Mouse (Mus musculus): ENCODE measurements around the gene Ostc. TPM values are rescaled to one million over a fixed set of nuclear protein-coding genes. Genes with fewer than 3 reads are reported as not detected.

Ostc gene
- polyA plus RNA-seq, 1 experiment from 2014 or later, result 333 TPM

- Histone ChIP-seq H3K27ac (ENCODE audit: low read depth, low read length) (no peak overlapping the region), H3K4me2 (ENCODE audit: low read depth) (no peak overlapping the region), H3K27me3 (ENCODE audit: control insufficient read depth, insufficient read depth, low read length) (no peaks in the 10 kb centered on the region), H3K4me3 (ENCODE audit: low read depth, low read length) (no peak overlapping the region), H3K4me1 (ENCODE audit: control insufficient read depth, insufficient read depth, low read length) (no peaks in the 10 kb centered on the region), H3K9me3 (ENCODE audit: control insufficient read depth, low read length) (no peaks in the 10 kb centered on the region), H3K9ac (ENCODE audit: low read length) (no peak overlapping the region), H3K36me3 (ENCODE audit: control insufficient read depth, insufficient read depth, low read length) (no peaks in the 10 kb centered on the region)
- ATAC-seq (ENCODE audit: insufficient read depth, low FRiP score, low TSS enrichment) (no peak), DNase-seq (ENCODE audit: low spot score) (no peak)
- WGBS, result 93% methylated on average over 2 of the region's 2 CpGs
Observed at GRCm38 (mm10) chr3:130681226-130681625, 28.0 kb downstream of the Ostc start.

DNA sequence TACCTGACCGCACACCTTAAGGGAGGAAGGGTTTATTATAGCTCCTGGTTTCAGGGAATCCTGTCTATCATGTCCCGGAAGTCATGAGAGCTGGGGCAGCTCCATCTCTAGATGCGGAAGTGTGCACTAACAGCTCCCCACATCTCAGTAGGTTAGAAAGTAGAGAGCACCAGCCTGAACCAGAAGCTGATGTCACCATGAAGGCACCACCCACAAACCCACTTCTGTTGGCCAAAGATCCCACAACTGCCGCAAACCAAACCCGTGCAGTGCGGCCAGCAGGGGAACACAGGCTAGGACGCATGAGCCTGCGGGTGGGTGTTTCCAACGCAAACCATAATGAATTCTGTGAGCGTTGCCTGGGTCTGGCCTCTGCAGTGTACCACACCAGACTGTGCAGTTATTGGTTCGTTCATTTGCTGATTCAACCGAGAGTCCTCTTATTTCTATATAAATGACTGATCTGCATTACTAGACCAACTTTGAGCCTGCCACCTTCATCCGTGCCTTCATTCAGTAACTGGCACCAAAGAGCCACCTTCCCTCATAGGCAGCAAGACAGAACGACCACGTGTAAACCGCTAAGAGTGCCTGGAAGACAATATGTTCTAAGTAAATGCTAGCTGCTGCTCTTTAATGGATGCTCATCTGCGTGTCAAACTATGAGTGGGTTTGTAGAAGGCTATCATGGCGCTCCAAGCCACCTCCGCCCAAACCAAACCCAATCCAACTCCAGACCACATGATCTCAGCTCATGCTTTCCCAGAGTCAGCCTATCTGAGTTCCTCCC lies 31.4 kb downstream of the Ostc start:
- no peak for ATAC-seq (ENCODE audit: insufficient read depth, low FRiP score, low TSS enrichment)
- Histone ChIP-seq H3K4me3 (ENCODE audit: low read depth, low read length) (no peak overlapping the region), H3K27me3 (ENCODE audit: control insufficient read depth, insufficient read depth, low read length) (no peaks in the 10 kb centered on the region), H3K9ac (ENCODE audit: low read length) (no peak overlapping the region), H3K9me3 (ENCODE audit: control insufficient read depth, low read length) (no peaks in the 10 kb centered on the region), H3K36me3 (ENCODE audit: control insufficient read depth, insufficient read depth, low read length) (no peaks in the 10 kb centered on the region), H3K27ac (ENCODE audit: low read depth, low read length) (no peak overlapping the region), H3K4me2 (ENCODE audit: low read depth) (no peak overlapping the region), H3K4me1 (ENCODE audit: control insufficient read depth, insufficient read depth, low read length) (no peaks in the 10 kb centered on the region)
- WGBS, result 95% methylated on average over 19 of the region's 19 CpGs
- no peak for DNase-seq (ENCODE audit: low spot score)

GRCm38 (mm10) chr3:130671291-130671690 lies 38.0 kb downstream of the Ostc start:
- no peak overlapping the region for H3K4me3 ChIP-seq (ENCODE audit: low read depth, low read length)
- no peak for DNase-seq (ENCODE audit: low spot score)
- no peaks in the 10 kb centered on the region for H3K9me3 ChIP-seq (ENCODE audit: control insufficient read depth, low read length)
- H3K36me3 ChIP-seq (ENCODE audit: control insufficient read depth, insufficient read depth, low read length), result no peaks in the 10 kb centered on the region
- no peaks in the 10 kb centered on the region for H3K4me1 ChIP-seq (ENCODE audit: control insufficient read depth, insufficient read depth, low read length)
- ATAC-seq (ENCODE audit: insufficient read depth, low FRiP score, low TSS enrichment), result no peak
- H3K27ac ChIP-seq (ENCODE audit: low read depth, low read length), result no peak overlapping the region
- no peak overlapping the region for H3K4me2 ChIP-seq (ENCODE audit: low read depth)
- H3K9ac ChIP-seq (ENCODE audit: low read length), result no peak overlapping the region
- H3K27me3 ChIP-seq (ENCODE audit: control insufficient read depth, insufficient read depth, low read length), result no peaks in the 10 kb centered on the region
- 67% methylated on average over 14 of the region's 14 CpGs for WGBS

DNA sequence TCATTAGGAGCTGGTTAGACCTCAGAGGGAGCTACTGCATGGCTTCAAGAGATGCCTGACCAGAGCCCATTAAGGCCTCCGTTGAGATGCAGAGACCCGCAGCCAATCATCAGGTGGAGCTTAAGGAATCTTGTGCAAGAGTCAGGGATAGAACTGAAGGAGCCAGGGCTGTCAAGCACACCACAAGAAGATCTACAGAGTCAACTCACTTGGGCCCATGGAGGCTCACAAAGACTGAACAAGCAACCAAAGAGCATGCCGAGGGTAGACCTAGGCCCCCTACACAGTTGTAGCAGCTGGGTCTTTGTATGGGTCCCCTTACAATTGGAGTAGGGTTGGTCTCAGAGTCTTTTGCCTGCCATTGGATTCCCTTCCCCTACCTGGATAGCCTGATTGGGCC lies 46.7 kb downstream of the Ostc start:
- no peak for DNase-seq (ENCODE audit: low spot score)
- Histone ChIP-seq H3K36me3 (ENCODE audit: control insufficient read depth, insufficient read depth, low read length) (no peaks in the 10 kb centered on the region), H3K27me3 (ENCODE audit: control insufficient read depth, insufficient read depth, low read length) (no peaks in the 10 kb centered on the region), H3K4me2 (ENCODE audit: low read depth) (no peak overlapping the region), H3K4me3 (ENCODE audit: low read depth, low read length) (no peak overlapping the region), H3K9ac (ENCODE audit: low read length) (no peak overlapping the region), H3K4me1 (ENCODE audit: control insufficient read depth, insufficient read depth, low read length) (no peaks in the 10 kb centered on the region), H3K27ac (ENCODE audit: low read depth, low read length) (no peak overlapping the region), H3K9me3 (ENCODE audit: control insufficient read depth, low read length) (no peaks in the 10 kb centered on the region)
- 92% methylated on average over 3 of the region's 3 CpGs for whole genome bisulfite sequencing
- no peak for ATAC-seq (ENCODE audit: insufficient read depth, low FRiP score, low TSS enrichment)

GRCm38 (mm10) chr3:130660619-130661018 lies 48.6 kb downstream of the Ostc start:
- Histone ChIP-seq H3K27me3 (ENCODE audit: control insufficient read depth, insufficient read depth, low read length) (no peaks in the 10 kb centered on the region), H3K4me3 (ENCODE audit: low read depth, low read length) (no peak overlapping the region), H3K9me3 (ENCODE audit: control insufficient read depth, low read length) (no peaks in the 10 kb centered on the region), H3K27ac (ENCODE audit: low read depth, low read length) (no peak overlapping the region), H3K4me2 (ENCODE audit: low read depth) (no peak overlapping the region), H3K36me3 (ENCODE audit: control insufficient read depth, insufficient read depth, low read length) (no peaks in the 10 kb centered on the region), H3K4me1 (ENCODE audit: control insufficient read depth, insufficient read depth, low read length) (no peaks in the 10 kb centered on the region), H3K9ac (ENCODE audit: low read length) (no peak overlapping the region)
- ATAC-seq (ENCODE audit: insufficient read depth, low FRiP score, low TSS enrichment) (no peak), DNase-seq (ENCODE audit: low spot score) (no peak)
- 87% methylated on average over 6 of the region's 6 CpGs for WGBS

GRCm38 (mm10) chr3:130649569-130649968 lies 59.7 kb downstream of the Ostc start:
- H3K9me3 ChIP-seq (ENCODE audit: control insufficient read depth, low read length), result no peaks in the 10 kb centered on the region
- ATAC-seq (ENCODE audit: insufficient read depth, low FRiP score, low TSS enrichment) (no peak), DNase-seq (ENCODE audit: low spot score) (no peak)
- H3K4me1 ChIP-seq (ENCODE audit: control insufficient read depth, insufficient read depth, low read length), result no peaks in the 10 kb centered on the region
- no peak overlapping the region for H3K9ac ChIP-seq (ENCODE audit: low read length)
- no peaks in the 10 kb centered on the region for H3K27me3 ChIP-seq (ENCODE audit: control insufficient read depth, insufficient read depth, low read length)
- H3K4me2 ChIP-seq (ENCODE audit: low read depth), result no peak overlapping the region
- H3K36me3 ChIP-seq (ENCODE audit: control insufficient read depth, insufficient read depth, low read length), result no peaks in the 10 kb centered on the region
- no peak overlapping the region for H3K27ac ChIP-seq (ENCODE audit: low read depth, low read length)
- WGBS, result 58% methylated on average over 6 of the region's 6 CpGs
- no peak overlapping the region for H3K4me3 ChIP-seq (ENCODE audit: low read depth, low read length)

GRCm38 (mm10) chr3:130646110-130646810 lies 63.0 kb downstream of the Ostc start:
- H3K9ac ChIP-seq (ENCODE audit: low read length), result no peak overlapping the region
- ATAC-seq (ENCODE audit: insufficient read depth, low FRiP score, low TSS enrichment) (no peak), DNase-seq (ENCODE audit: low spot score) (no peak)
- 86% methylated on average over 11 of the region's 11 CpGs for WGBS
- H3K4me3 ChIP-seq (ENCODE audit: low read depth, low read length), result no peak overlapping the region
- no peaks in the 10 kb centered on the region for H3K36me3 ChIP-seq (ENCODE audit: control insufficient read depth, insufficient read depth, low read length)
- H3K4me1 ChIP-seq (ENCODE audit: control insufficient read depth, insufficient read depth, low read length), result no peaks in the 10 kb centered on the region
- H3K27ac ChIP-seq (ENCODE audit: low read depth, low read length), result no peak overlapping the region
- no peaks in the 10 kb centered on the region for H3K27me3 ChIP-seq (ENCODE audit: control insufficient read depth, insufficient read depth, low read length)
- no peak overlapping the region for H3K4me2 ChIP-seq (ENCODE audit: low read depth)
- no peaks in the 10 kb centered on the region for H3K9me3 ChIP-seq (ENCODE audit: control insufficient read depth, low read length)

All from neural tube, embryonic 11.5 days (tissue).